24 mouse cellular contexts compared by ENCODE assay signal in genomic region chr1:73787666-73788065, GRCm38 (mm10).
A peak's percentile ranks its signal among the peaks of the same experiment; 100 is the strongest.
DNase-seq lines count a peak whose midpoint lies in the region; ATAC-seq lines count a peak whose summit lies in the region.
"Had no signal": no experiment of that assay in that cellular context is flagged by ENCODE, and none has a peak within 500 bp of the region (broad histone marks: within the 10 kb centered on the region; RNA-seq: fewer than 3 reads in every experiment).

No protein-coding gene starts in this region.

- peaks cover 10% of the 10 kb centered on the region for H3K4me1 ChIP-seq in forebrain, embryonic 10.5 days
- H3K4me1 ChIP-seq in forebrain, embryonic 13.5 days = peaks cover 3% of the 10 kb centered on the region; the same call in 1 of the 2 replicates
- H3K4me1 ChIP-seq in hindbrain, embryonic 11.5 days (replicated peaks; ENCODE audit: control insufficient read depth, insufficient read depth, low read length) = no peaks in the 10 kb centered on the region
- H3K4me1 ChIP-seq in hindbrain, embryonic 13.5 days (replicated peaks) = peaks cover 3% of the 10 kb centered on the region; the same call in 1 of the 2 replicates
- H3K4me1 ChIP-seq in neural tube, embryonic 13.5 days (replicated peaks) = 0 out of 2 replicates have a peak, but pooled peaks cover 7% of the 10 kb centered on the region
- H3K4me1 ChIP-seq in neural tube, embryonic 15.5 days = no peaks in the 10 kb centered on the region
- H3K4me1 ChIP-seq: megakaryocyte, embryonic 14.5 days had no signal

- 41% methylated on average over 2 of the region's 2 CpGs for WGBS in forebrain, embryonic 10.5 days
- WGBS in forebrain, embryonic 13.5 days = 26% methylated on average over 2 of the region's 2 CpGs
- WGBS in hindbrain, embryonic 11.5 days = 16% methylated on average over 2 of the region's 2 CpGs
- 19% methylated on average over 2 of the region's 2 CpGs for WGBS in hindbrain, embryonic 13.5 days
- 22% methylated on average over 2 of the region's 2 CpGs for WGBS in neural tube, embryonic 13.5 days
- 9% methylated on average over 2 of the region's 2 CpGs for WGBS in neural tube, embryonic 15.5 days

- ATAC-seq in forebrain, embryonic 13.5 days = no peak
- peak; percentile 47; the same call in 1 of the 2 replicates for ATAC-seq in hindbrain, embryonic 11.5 days (ENCODE audit: low FRiP score)
- no peak for ATAC-seq in hindbrain, embryonic 13.5 days (ENCODE audit: low FRiP score)
- ATAC-seq in neural tube, embryonic 13.5 days (ENCODE audit: low read depth) = no peak
- no peak for ATAC-seq in neural tube, embryonic 15.5 days (ENCODE audit: low FRiP score)
- ATAC-seq in monocyte, adult 5-6 weeks (replicated peaks; ENCODE audit: insufficient number of reproducible peaks, low FRiP score, low TSS enrichment, poor library complexity, severe bottlenecking) = no peak
- ATAC-seq: CD4-positive, CD25-positive, alpha-beta regulatory T cell, adult 4 months; forebrain, embryonic 16.5 days; inflammation-experienced regulatory T-cells, adult 6 months; Patski had no signal

- H3K4me2 ChIP-seq in forebrain, embryonic 13.5 days = no peak overlapping the region
- no peak overlapping the region for H3K4me2 ChIP-seq in hindbrain, embryonic 11.5 days (replicated peaks; ENCODE audit: low read depth, low read length)
- no peak overlapping the region for H3K4me2 ChIP-seq in hindbrain, embryonic 13.5 days
- no peak overlapping the region for H3K4me2 ChIP-seq in neural tube, embryonic 13.5 days
- H3K4me2 ChIP-seq in neural tube, embryonic 15.5 days = no peak overlapping the region
- H3K4me2 ChIP-seq: heart, embryonic 12.5 days had no signal

- no peaks in the 10 kb centered on the region for H3K36me3 ChIP-seq in forebrain, embryonic 10.5 days (replicated peaks)
- H3K36me3 ChIP-seq in forebrain, embryonic 13.5 days (ENCODE audit: poor library complexity, severe bottlenecking) = no peaks in the 10 kb centered on the region
- no peaks in the 10 kb centered on the region for H3K36me3 ChIP-seq in hindbrain, embryonic 11.5 days (ENCODE audit: control insufficient read depth, insufficient read depth, low read length)
- no peaks in the 10 kb centered on the region for H3K36me3 ChIP-seq in hindbrain, embryonic 13.5 days
- H3K36me3 ChIP-seq in neural tube, embryonic 13.5 days = no peaks in the 10 kb centered on the region
- H3K36me3 ChIP-seq in neural tube, embryonic 15.5 days = no peaks in the 10 kb centered on the region
- H3K36me3 ChIP-seq: heart, embryonic 12.5 days had no signal

- H3K27me3 ChIP-seq in forebrain, embryonic 10.5 days (ENCODE audit: poor library complexity, severe bottlenecking) = no peaks in the 10 kb centered on the region
- H3K27me3 ChIP-seq in forebrain, embryonic 13.5 days = no peaks in the 10 kb centered on the region
- H3K27me3 ChIP-seq in hindbrain, embryonic 11.5 days (ENCODE audit: control insufficient read depth, insufficient read depth, low read length) = no peaks in the 10 kb centered on the region
- H3K27me3 ChIP-seq in hindbrain, embryonic 13.5 days = no peaks in the 10 kb centered on the region
- H3K27me3 ChIP-seq in neural tube, embryonic 13.5 days = no peaks in the 10 kb centered on the region
- no peaks in the 10 kb centered on the region for H3K27me3 ChIP-seq in neural tube, embryonic 15.5 days (replicated peaks)
- H3K27me3 ChIP-seq: heart, embryonic 12.5 days; megakaryocyte, embryonic 14.5 days had no signal

- no peak overlapping the region for H3K4me3 ChIP-seq in forebrain, embryonic 10.5 days
- no peak overlapping the region for H3K4me3 ChIP-seq in forebrain, embryonic 13.5 days
- no peak overlapping the region for H3K4me3 ChIP-seq in hindbrain, embryonic 11.5 days (ENCODE audit: low read depth, low read length)
- no peak overlapping the region for H3K4me3 ChIP-seq in hindbrain, embryonic 13.5 days
- no peak overlapping the region for H3K4me3 ChIP-seq in neural tube, embryonic 13.5 days
- no peak overlapping the region for H3K4me3 ChIP-seq in neural tube, embryonic 15.5 days (replicated peaks)
- H3K4me3 ChIP-seq: heart, embryonic 12.5 days; megakaryocyte, embryonic 14.5 days; myocyte had no signal

- H3K9ac ChIP-seq in forebrain, embryonic 13.5 days = no peak overlapping the region
- H3K9ac ChIP-seq in hindbrain, embryonic 11.5 days (ENCODE audit: low read depth, low read length) = no peak overlapping the region
- no peak overlapping the region for H3K9ac ChIP-seq in hindbrain, embryonic 13.5 days
- no peak overlapping the region for H3K9ac ChIP-seq in neural tube, embryonic 13.5 days
- no peak overlapping the region for H3K9ac ChIP-seq in neural tube, embryonic 15.5 days (replicated peaks)
- H3K9ac ChIP-seq: heart, embryonic 12.5 days had no signal

- DNase-seq in forebrain, embryonic 10.5 days (ENCODE audit: extremely low spot score, low spot score) = no peak
- DNase-seq in hindbrain, embryonic 11.5 days (ENCODE audit: low spot score) = peak; percentile 30
- DNase-seq in spleen, postnatal 36 days (ENCODE audit: low spot score in 2 of 2) = no peak
- DNase-seq: adrenal gland, postnatal 10 days; cerebellum, adult 9-11 months; heart, postnatal 36 days; kidney, adult 2 months; kidney, postnatal 10 days; liver; retina, postnatal 1 day; right cerebral cortex, postnatal 4 days; thymus, postnatal 25 days had no signal

- no peaks in the 10 kb centered on the region for H3K9me3 ChIP-seq in forebrain, embryonic 10.5 days
- H3K9me3 ChIP-seq in forebrain, embryonic 13.5 days (replicated peaks) = no peaks in the 10 kb centered on the region
- H3K9me3 ChIP-seq in hindbrain, embryonic 11.5 days (ENCODE audit: control insufficient read depth, low read length) = no peaks in the 10 kb centered on the region
- H3K9me3 ChIP-seq in hindbrain, embryonic 13.5 days = no peaks in the 10 kb centered on the region
- no peaks in the 10 kb centered on the region for H3K9me3 ChIP-seq in neural tube, embryonic 13.5 days
- H3K9me3 ChIP-seq in neural tube, embryonic 15.5 days (replicated peaks) = no peaks in the 10 kb centered on the region
- H3K9me3 ChIP-seq: heart, embryonic 12.5 days; megakaryocyte, embryonic 14.5 days had no signal

- H3K27ac ChIP-seq in forebrain, embryonic 10.5 days = peak overlapping the region; percentile 80
- H3K27ac ChIP-seq in forebrain, embryonic 13.5 days = no peak overlapping the region
- peak overlapping the region; percentile 59; the same call in 1 of the 2 replicates for H3K27ac ChIP-seq in hindbrain, embryonic 11.5 days (ENCODE audit: low read depth, low read length)
- no peak overlapping the region for H3K27ac ChIP-seq in hindbrain, embryonic 13.5 days
- H3K27ac ChIP-seq in neural tube, embryonic 13.5 days (replicated peaks) = 0 out of 2 replicates have a peak overlapping the region, but pooled peaks have one; percentile 5
- no peak overlapping the region for H3K27ac ChIP-seq in neural tube, embryonic 15.5 days (replicated peaks)

Comparison
In these comparisons a context has a peak if more than half of its experiments do, and no peak if none do; other contexts are left out.
1. H3K27ac ChIP-seq: peak in forebrain, embryonic 10.5 days (single experiment), hindbrain, embryonic 11.5 days (single experiment) and neural tube, embryonic 13.5 days (single experiment); none in forebrain, embryonic 13.5 days (single experiment), hindbrain, embryonic 13.5 days (single experiment) and neural tube, embryonic 15.5 days (single experiment).